Mouse (Mus musculus): ENCODE data around the gene Stat5b.

DNA sequence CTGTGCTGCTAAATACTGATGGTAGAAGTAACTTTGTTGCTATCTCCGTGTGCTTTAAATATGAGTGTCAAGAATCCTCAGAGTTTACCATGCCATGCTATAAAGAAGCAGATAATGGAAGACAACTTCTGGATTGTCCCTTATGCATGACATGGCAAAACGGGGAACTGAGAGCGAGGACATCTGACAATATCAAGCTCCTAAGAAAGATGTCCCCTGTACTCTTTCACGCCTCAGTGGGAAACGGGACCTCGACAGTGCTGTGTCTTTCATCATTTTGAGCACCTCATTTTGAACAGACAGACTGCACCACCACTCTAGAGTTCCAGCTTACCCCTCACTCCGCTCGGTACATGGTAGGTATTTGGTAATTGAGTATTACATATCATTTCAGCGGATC is 25.1 kb downstream of the Stat5b start:
- TF ChIP-seq CTCF (IDR thresholded peaks at IDR 0.05) (no peak), EP300 (IDR thresholded peaks at IDR 0.05) (no peak)
